Mouse (Mus musculus): ENCODE measurements around the gene Socs5.

Socs5 gene

DNA sequence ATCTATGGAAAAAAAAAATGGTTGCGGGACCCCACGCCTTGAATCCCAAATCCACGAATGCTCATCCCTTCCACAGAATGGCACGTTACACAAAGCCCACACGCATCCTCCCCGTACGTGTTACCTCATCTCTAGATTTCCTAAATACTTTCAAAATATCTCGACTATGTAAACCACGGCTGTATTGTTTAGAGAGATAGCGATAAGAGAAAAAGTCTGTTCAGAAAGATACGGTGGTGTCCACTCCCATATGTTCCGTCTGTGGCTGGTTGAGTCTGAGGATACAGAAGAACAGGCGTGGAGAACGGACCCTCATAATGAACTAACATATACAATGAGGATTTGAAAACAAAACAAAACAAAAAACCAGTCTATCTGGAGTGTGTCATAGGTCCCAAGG lies 51.1 kb downstream of the Socs5 start:
- no peak for ATAC-seq (ENCODE audit: insufficient number of reproducible peaks, low FRiP score, low TSS enrichment)

DNA sequence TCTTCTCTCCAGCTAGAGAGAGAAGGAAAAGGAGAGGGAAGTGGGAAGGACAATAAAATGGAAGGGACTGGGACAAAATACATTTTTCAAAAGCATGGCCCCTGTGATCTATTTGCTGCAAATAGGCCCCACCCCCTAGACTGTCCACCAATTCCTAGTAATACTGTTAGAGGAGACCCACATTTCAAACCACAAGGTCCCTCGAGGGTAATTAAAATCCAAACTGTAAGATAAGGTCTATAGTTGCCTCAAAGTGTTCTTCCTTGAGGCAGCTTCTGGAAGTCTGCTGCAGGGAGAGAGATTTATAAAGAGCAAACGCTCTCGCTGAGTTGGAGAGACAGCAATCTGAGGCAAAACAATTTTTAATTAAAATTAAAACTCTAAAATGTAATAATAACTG lies 52.8 kb downstream of the Socs5 start:
- no peak for ATAC-seq (ENCODE audit: insufficient number of reproducible peaks, low FRiP score, low TSS enrichment)

DNA sequence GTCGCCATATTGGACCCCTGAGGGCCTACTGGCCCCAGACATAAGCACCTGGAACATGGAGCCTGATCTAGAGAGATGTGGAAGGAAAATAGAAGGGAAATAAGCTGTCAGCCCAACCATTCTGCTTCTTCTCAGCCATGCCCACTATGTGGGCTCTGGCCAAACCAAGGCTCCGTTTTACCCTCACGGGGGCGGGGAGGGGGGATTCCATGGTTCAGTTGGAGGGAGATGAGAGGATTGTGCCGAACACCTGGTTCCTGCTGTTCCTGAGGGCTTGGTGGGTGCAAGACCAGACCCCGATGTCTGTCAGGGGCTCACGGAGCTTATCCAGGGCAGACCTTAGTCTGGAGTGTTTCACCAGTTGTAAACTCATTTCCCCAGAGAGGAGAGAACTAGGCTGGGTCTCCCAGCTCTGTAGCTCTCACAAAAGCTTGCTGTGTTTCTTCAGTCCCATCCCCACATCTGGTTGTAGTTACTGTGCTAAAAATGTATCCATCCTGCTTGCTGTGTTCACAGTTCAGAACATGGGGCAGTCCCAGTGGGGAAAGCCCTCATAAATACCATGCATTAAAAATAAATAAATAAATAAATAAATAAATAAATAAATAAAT lies 56.9 kb downstream of the Socs5 start:
- ATAC-seq (ENCODE audit: insufficient number of reproducible peaks, low FRiP score, low TSS enrichment) = no peak

DNA sequence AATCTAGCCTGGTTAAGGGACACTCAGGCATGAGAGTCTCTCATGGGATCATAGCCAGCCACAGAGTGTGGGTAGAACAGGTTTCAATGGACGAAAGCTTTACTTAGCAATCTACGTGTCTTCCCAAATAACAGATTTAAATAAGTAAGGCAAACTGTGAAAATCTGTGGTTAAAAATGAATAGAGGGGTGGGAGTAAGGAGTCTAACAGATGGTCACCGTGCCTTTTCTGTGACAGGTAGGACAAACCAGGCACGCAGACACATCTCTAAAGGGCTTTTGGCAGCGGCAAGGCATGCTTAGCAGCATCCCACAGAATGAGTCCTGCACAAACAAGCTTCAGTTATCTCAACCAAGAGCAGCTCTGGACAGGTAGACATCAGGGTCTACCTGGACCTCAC lies 59.9 kb downstream of the Socs5 start:
- no peak for ATAC-seq (ENCODE audit: insufficient number of reproducible peaks, low FRiP score, low TSS enrichment)

DNA sequence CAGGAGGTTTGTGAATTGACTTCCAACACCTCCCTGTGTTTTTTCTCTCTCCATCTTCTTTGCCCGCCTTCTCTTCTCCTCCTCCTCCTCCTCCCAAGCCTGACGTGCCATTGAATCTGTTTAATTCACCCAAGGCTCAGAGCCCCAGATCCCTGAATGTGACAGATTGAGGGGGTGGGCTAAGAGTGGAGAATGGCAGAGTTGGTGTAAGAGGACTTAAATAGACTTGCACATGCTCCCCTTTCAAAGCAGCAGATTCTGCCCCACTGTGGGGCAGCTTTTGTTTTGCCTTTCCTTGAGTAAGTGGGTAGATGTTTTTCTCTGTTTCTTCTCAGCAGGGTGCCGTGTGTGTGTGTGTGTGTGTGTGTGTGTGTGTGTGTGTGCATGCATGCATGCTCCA lies 61.6 kb downstream of the Socs5 start:
- ATAC-seq (ENCODE audit: insufficient number of reproducible peaks, low FRiP score, low TSS enrichment) = no peak

DNA sequence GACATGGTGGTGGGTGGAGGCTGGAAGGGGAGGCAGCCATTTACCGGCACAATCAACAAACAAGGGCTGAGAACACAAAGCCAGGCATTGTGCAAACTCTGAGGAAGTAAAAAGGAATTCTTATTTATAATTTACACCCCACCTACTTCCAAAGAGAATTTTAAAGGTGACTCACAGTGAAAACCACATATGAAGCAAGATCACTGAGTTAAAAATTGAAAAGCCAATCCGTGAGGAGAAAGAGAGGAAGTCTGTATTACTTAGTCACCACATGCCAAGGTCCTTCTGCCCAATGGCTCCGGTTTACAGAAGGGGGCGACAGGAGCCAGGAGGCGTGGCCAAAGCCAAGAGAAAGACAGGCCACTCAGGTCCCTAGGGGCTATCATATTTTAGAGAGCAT lies 62.9 kb downstream of the Socs5 start:
- no peak for ATAC-seq (ENCODE audit: insufficient number of reproducible peaks, low FRiP score, low TSS enrichment)

DNA sequence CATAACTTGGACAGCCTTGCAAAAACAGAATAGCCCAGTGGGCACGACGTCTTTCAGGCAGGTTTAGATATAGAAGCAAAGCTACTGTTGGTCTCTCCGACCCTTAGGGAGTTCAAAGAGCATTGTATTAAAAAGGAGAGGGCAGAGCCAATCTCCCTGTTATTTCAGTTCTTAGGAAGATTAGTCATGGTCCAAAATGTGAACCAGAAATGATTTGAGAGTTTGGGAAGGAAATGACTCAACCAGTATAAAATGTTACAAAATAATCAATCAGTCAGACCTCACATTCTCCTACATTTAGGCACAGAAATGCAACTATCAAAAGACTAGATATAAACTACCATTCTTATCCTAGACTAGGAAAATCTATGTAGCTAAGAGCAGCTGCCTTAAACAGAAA lies 64.6 kb downstream of the Socs5 start:
- no peak for ATAC-seq (ENCODE audit: insufficient number of reproducible peaks, low FRiP score, low TSS enrichment)

DNA sequence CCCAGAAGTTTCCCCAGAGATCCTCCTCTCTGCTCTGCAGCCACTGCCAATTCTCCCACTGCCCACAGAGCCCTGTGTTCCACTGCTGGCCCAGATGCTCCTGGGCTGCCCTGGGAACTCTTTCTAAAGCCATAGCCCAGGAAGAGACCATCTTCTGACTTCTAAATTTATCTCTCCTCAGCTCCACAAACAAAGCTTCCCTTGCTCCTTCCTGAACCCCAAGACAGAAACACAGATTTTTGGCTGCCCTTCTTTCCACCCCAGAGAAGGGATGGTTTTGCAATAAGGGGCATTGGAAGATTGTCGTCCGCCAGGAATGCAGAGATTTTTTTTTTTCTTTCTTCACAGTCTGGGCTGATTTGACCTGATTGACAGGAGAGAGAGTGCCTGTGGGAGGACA lies 66.5 kb downstream of the Socs5 start:
- ATAC-seq (ENCODE audit: insufficient number of reproducible peaks, low FRiP score, low TSS enrichment) = no peak

DNA sequence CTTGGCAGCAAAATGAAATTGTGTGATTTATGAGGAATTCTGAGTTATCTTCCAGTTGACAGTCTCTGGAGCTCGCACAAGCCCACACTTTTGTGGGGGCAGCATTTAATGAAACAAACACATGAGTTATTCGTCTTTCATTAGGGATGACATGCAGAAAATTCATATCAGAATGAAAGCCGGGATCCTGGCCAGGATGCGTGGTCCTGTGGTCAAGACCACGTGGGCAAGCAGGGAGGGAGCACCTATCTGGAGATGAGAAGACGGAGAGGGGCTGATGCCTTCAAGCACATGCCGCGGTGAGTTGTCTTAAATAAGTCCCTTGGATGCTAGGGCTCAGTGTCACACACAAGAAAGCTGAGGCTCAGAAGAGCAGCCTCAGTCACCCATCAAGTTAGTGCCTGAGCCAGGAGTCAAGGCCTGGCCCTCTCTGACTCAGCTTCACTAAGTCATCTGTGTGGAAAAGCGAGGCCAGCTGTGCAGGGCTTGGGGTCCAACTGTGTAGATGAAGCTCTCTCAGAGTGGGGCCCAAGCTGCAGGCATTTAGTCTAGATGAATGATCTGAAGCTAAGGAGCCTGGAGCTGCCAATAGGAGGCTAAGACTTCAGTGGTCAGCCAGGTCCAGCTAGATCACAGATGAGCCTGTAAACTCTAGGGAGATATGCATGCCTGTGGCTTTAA lies 67.3 kb downstream of the Socs5 start:
- ATAC-seq (ENCODE audit: insufficient number of reproducible peaks, low FRiP score, low TSS enrichment) = no peak

DNA sequence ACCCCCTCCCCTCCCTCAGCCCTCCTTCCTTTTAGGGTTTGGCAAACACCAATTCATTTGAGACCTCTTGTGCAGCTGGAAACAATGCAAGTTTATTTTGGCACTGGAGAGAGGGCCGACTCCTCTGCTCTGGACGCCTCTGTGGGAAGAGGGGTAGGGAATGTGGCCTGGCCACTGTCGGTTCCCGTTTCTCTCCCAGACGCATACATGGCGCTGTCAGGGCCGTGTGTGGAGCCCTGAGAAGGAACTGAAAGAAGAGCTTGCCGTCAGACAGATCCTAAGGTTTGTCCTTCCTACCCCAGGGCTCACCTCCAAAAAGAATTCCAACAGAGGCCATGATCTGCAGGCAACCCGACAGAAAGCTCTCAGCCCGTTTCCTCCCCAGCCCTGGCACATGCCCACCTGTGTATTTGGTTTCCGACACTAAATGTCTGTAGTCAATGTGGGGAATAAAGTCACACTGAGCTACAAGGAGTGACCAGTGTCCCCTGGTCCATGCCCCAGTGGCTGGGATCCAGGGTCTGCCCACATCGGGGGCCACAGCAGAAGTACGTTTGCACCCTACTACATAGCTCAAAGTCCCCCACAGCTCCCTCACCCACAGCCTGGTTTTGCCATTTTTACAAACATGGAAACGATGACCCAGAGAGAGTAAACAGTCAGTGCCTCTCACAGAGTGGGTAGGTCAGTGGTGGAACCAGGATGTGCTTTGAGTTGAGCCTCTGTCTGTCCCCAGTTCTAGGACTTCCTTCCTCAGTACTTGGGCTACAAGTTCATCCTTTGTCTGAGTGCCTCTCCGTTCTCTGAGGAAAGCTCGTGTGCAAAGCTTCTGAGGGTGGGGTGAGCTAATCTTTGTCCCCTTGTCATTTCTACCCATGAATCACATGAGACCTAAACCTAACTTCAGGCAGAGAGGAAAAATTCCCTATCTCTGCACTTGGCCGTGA lies 68.9 kb downstream of the Socs5 start:
- no peak for ATAC-seq (ENCODE audit: insufficient number of reproducible peaks, low FRiP score, low TSS enrichment)

DNA sequence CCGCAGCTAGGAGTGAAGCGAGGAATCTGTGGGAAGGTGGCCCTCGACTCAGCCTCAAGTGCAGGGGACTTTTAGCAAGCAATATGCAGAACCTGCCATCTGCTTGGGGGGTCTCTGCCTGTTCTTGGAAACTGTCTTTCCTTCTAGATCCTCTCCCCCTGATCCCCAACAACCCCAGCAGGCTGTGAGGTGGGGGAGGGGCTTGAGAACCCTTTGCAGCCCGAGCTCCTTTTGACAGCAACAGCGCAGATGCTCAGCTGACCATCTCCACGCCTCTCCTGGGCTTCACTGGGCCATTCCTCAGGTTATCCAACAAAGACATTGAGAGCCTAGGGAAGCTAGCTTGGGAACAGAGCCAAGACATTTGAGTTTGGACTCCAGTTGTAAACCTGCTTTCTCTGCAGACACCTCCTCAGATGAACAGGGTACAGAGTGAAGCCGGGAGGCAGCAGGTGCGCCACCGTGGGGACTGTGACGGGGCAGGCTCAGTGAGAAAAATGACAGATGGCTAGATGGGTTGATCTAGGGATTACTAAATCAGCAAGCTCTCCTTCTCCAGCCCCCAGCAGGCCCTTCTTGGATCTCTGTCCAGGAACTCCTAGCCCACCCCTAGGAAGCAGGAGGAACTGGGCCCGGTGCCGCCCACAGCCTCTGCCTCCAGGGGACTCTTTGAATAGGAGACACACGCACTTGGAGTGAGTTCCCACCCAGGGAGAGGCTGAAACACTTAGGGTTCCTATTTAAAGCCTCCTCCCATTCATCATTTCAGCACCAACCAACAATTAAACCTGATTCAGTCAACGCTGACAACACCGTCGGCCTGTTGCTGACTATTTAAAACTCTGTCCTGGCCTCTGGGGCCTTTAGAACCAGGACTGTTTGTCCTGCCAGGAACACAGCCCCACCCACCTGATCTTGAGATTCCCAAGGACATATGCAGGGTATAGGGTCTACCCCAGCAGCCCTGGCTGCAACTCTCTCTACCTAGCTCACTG lies 71.4 kb downstream of the Socs5 start:
- peak; percentile 64; the same call in 1 of the 2 replicates for ATAC-seq (ENCODE audit: insufficient number of reproducible peaks, low FRiP score, low TSS enrichment)

DNA sequence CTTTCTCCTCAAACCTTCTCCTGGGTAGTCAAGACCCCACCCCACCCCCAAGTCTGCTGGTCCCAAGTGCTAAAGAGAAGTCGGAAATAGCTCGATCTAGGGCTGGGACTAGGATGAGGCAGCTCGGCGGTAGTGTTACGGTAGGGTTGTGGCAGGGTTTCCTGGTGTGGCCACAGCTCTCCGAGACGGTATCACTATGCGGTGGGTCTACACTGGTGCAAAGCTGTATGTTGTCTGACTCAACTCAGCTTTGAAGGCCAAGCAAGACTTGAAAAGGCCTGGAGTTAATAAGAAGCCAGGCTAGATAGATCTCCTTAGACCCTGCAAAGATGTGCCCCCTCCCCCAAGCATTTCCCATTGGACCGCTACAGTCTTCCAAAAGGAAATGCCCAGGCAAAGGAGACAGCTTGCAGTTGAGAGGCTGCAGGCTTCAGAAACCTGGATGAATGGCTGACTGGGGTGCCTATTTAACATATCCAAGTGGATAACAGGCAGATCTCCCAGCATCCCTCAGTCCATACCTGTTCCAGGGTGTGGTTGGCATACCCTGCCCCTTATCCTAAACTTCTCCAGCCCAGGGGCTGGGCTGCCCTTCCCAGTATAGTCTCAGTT lies 72.6 kb downstream of the Socs5 start:
- no peak for ATAC-seq (ENCODE audit: insufficient number of reproducible peaks, low FRiP score, low TSS enrichment)

DNA sequence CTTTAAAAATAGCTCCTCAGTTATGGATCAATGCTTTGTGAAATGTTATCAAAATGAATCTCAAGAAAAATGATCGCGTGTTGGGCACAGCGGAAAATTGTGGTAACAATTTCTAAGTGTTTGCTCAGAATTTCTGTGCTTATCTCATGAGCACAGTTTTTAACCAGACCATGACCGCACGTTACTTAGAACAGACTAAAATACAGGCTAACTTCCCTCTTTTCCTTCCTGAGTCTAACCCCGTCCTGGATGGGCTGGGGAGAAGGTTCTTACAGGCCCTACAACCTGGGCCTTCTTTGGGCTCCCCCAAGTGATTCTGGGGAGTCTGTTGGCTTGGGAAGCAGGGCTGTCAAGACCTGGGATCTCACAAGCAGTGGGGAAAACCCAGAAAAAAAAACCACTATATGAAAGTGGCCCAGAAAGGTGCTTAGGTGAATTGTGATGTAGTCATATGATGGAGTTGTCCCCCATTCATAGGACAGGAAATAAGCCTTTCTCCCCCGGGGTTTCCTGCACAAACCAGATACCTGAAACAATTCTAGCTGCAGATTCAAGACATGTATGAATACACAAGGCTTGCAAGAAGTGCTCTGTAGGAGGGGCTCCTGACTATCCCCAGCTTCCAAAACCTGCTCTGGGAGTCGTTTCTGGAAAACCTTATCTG lies 74.3 kb downstream of the Socs5 start:
- ATAC-seq (ENCODE audit: insufficient number of reproducible peaks, low FRiP score, low TSS enrichment) = no peak

DNA sequence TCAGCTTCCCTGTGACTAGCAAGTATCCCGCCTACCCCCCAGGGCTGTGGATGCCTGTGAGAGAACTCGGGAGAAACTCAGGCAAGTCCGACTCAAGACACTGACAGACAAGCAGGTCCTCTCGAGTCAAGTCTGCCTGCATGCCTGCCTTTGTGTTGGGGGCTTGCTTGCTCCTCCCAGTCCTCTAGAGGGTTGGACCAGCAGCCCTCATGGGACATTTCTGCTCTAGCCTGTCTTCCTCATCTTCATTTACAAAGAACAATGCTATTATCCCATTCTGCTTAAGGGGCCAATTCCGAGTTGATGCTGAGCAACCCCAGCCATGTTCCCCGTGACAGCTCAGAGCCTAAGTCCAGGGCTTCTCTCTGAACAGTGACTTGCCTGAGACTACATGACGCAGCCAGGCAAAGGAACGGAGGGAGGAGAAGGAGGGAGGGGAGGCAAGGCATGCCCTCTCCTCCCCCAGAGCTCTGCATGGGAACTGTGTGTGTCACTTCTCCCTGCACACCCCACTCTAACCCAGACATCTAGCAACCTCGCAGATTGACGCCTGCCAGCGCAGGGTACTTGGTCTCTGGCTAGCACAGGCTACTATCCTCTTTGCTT lies 78.1 kb downstream of the Socs5 start:
- ATAC-seq (ENCODE audit: insufficient number of reproducible peaks, low FRiP score, low TSS enrichment) = no peak

DNA sequence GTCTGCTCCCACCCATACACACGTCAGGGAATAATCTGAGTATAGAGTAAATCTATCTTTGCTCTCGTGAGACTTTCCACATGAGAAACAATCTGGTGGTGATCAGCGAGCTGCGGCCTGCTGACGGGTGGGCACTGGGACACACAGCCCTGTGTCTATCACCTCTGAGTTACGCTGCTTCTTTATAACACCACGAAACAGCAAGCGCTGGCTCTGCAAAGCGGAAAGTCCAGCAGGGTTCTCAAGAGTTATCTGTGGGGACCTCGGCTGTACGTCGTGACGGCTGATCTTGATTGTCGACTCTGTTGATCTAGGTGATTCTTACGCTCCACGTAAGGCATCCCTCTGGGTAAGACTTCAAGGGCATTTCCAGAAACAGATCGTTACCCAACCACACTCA lies 79.5 kb downstream of the Socs5 start:
- ATAC-seq (ENCODE audit: insufficient number of reproducible peaks, low FRiP score, low TSS enrichment) = no peak

Measured in cerebellum, adult (tissue).